Mouse (Mus musculus) heart, postnatal 25 days (tissue): ENCODE measurements around the gene Tchhl1. TPM values are rescaled to one million over a fixed set of nuclear protein-coding genes. Genes with fewer than 3 reads are reported as not detected.

Experiments used
- DNase-seq: peaks from one replicate; pipeline ENCODE4 v3.0.0; 2022; ENCODE audit warnings: low spot score
- intact Hi-C: fragments of 180-260 bp; cut with DNase I; formaldehyde crosslinking; loops from one replicate; pipeline ENCODE4 v1.15.1; 2025
- microRNA-seq: library from miRNA; unstranded; fragments of <30 nt; microRNA quantifications from one replicate; pipeline ENCODE4 v1.2.0, GENCODE M21; 2022
- total RNA-seq, 2 experiments: library from RNA; stranded (reverse); gene quantifications; 2 replicates each; pipeline ENCODE4 v1.2.3; 2021

Gene Tchhl1
- total RNA-seq, 2 experiments from 2014 or later = not detected

DNA sequence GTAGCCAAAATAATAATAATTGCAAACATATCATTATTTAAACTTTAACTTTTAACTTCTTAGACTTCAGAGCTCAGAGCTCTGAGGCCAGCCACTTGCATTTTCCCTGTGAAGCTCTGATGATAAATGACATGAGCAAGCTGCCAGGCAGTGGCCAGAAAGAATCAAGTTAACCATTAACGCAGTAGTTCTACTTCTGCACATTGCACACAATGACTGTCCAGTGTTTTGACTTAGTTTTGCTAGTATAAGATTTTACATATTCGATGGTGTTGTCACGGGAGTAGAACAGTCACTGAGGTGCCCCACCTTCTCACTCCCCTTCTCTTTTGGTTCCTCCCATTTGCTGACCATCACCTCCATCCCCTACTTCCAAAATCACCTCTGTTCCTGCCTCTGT, 28.6 kb downstream of the Tchhl1 start:
- intact Hi-C loops = loop anchor here (5.0 kb wide), 1 partner anchor 385 kb away; no protein-coding TSS in a partner anchor
- no peak for DNase-seq

DNA sequence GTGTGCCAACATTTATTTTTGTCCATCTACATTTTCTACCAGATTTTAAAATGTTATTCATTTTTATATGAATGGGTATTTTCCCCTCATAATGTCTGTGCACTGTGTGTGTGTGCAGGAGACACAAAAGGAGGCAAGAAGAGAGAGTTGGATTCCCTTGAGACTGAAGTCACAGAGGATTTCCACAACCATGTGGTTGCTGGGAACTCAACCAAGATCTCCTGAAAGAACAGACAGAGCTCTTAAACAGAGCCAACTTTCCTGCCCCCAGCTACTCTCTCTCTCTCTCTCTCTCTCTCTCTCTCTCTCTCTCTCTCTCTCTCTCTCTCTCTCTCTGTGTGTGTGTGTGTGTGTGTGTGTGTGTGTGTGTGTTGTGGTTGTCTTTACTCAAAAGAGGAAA, 30.6 kb downstream of the Tchhl1 start:
- intact Hi-C loops = loop anchor here (5.0 kb wide), 1 partner anchor 387 kb away; no protein-coding TSS in a partner anchor
- no peak for DNase-seq

DNA sequence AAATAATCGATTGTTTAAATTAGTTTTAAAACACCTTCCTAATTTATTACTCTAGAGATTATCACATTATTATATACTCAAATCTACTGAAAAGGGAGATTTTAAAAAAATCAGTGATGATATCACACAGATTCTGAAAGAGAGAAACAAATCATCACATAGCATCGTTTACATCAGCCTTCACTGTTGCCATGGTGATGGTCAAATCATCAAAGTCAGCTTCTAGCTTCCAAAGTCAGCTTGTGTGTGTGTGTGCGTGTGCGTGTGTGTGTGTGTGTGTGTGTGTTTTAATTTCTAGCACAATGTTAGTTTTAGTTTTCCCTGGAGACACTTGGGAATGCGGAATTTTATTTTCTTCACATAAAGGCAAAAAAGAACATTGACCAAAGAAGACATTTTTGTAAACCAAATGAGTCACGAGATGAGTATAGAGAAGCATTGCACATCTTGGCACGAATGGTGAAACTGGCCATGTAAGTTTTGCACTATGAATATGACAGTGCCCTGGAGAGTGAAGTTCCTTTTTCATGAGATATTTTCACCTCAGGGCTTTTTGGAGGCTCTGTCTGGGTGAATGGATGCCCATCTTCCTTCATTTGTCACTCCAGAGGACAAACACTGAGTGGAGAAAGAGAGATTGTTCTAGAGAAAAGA, 36.1 kb downstream of the Tchhl1 start:
- DNase-seq = no peak
- intact Hi-C loops = no loop called here

GRCm38 (mm10) chr3:93505960-93506863, 37.7 kb downstream of the Tchhl1 start:
- intact Hi-C loops = no loop called here
- DNase-seq = no peak

DNA sequence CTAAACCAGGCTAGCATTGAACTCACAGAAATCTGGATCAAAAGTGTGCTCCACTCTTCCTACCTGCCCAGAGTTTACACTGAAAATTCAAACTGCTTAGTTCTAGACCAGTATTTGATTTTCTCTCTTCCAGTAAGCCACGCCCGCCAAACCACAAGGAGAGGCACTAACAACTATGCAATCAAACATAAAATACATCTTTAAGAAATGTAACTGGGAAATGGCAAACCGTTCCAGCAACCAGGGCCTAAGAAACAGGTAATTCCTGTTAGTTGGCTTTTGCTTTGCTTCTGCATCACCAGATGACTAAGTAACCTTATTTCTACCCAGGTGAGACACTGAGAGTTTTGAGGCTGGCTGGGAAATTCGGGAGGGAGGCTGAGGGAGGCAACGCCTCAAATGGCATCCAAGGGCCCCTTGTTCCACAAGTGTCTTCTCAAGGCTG, 38.3 kb downstream of the Tchhl1 start:
- intact Hi-C loops = no loop called here
- DNase-seq = no peak

DNA sequence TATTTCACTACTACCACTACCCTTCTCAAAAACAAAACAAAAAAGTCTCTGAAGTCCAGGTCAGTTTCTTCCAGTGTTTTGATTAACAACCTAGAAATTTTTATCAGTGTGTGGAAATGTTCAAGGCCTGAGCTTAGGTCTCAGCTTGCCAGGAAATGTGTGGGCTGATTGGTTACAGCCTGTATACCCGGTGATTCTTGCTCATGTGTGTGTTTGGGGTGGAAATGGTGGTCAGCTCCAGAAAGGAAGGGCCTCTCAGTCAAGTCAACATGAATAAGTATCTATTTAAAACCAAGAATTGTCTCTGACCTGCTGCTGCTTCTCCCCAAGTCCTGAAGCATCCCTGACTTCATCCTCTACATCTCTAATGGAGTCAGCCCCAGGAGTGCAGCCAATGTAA, 40.7 kb downstream of the Tchhl1 start:
- intact Hi-C loops = no loop called here
- DNase-seq = no peak

- intact Hi-C loops = no loop called here
- no peak for DNase-seq
These were observed 42.5 kb downstream of the Tchhl1 start for GRCm38 (mm10) chr3:93511036-93511435.

DNA sequence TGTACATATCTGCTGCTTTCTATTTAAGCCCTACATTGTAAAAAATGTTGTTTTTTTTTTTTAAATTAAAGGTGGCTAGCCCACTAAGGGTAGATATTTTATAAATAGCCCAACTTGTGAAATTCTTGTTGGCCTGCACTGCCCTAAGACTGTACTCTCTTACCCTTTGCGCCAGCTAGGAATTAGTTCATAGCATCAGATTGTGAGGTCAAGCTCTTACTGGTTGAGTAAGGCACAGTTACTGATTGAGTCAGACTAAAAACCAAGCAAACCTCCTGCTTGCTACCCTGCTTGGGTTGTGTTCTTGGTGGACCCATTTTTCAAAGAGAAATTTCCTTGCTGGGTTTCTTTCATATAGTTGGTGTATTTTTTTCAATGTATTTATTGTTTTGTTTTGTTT, 43.2 kb downstream of the Tchhl1 start:
- DNase-seq = no peak
- intact Hi-C loops = no loop called here

GRCm38 (mm10) chr3:93512386-93513101, 44.0 kb downstream of the Tchhl1 start:
- intact Hi-C loops = no loop called here
- DNase-seq = no peak

DNA sequence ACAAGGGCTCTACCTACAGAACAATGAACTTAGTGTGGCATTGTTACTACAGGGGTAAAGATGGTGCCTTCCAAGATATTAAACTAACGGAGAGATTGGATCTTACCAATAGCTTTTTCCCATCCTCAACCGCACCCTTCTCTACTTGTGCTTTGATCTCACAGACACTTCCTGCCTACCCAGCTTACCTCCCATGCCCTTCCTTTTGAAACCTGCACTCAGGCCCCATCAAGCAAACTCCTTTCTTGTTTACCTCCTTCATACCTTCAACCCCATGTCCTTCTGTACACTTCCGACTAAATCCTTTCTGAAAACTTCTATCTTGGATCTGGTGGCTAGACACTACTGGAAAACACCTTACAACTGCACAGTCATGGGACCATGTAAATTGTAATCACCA, 46.1 kb downstream of the Tchhl1 start:
- no peak for DNase-seq
- intact Hi-C loops = no loop called here

DNA sequence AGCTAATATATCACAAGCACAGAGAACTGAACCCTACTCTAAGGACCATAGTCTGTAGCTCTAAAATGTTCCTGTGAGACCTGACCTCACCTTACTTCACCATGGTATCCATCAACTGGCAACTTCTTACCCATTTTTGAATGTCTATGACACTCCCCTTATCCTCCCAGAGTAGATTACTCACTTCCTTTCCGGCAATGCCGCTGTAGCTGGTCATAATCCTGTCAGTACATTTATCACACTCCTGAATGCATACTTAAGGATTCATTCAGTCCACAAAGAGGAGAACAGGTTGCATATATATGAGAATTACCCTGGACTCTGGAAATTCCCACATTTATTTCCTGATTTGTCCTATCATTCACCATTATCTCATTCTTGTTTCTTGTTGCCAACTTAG, 48.8 kb downstream of the Tchhl1 start:
- DNase-seq = no peak
- intact Hi-C loops = no loop called here

- intact Hi-C loops = no loop called here
- DNase-seq = no peak
These were observed 51.3 kb downstream of the Tchhl1 start for GRCm38 (mm10) chr3:93519856-93520329.

DNA sequence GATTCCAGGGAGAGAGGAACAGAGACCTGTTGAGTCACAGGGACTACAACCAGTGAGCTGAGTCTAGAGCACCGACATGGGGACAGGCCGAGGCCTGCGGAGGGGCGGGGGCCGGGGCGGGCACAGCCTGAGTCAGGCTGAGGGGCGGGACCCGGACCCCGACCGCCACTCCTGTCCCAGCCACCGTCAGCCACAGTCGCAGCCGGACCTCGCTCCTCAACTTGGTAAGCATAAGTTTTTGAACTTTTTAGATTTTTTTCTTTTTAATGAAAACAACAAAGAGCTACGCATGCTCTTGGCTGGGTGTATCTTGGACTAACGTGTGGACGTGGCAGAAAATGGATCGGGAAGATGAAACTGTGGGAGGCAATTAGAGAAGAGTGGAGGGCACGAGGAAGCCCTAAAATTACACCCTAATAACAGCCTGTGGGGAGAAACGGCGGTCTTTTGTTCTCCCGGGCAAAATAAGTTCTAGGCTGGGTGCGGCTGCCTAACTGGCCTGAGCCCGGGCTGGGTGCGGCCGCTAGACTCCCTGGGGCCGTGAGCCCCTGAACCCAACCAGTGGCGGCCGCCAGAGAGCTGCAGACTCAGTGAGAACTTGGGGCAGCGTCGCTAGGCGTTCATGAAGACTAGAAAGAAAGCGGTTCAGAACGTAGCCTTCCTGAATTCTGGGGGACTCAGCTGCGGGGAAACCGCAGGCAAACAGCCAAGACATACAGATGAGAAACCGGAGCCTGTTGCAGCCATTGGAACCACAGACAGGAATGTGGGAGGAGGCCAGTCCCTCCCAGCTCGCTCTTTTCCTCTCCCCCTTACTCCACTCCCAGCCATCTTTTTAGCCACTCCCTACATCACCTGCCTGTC, 52.0 kb downstream of the Tchhl1 start, which contains the start of gene S100a11:
Gene S100a11 (plus strand): TSS at position 159 of the 864 bp plus-strand sequence.
- intact Hi-C loops = no loop called here
- peak; percentile 56 for DNase-seq

Small RNA genes within 50 kb of the gene (microRNA-seq; reads per million reads assigned to microRNA genes)
- not detected for gene Gm22752

Other genes with a start within 250 kb of the Tchhl1 start
- gene Flg, start 195.2 kb upstream of the Tchhl1 start, total RNA-seq = not detected
- gene Hrnr, start 149.0 kb upstream of the Tchhl1 start, total RNA-seq = not detected
- gene Rptn, start 75.1 kb upstream of the Tchhl1 start, total RNA-seq = not detected
- under 1 TPM; 0.03 to 0.05 TPM for gene Tchh, start 26.4 kb upstream of the Tchhl1 start, total RNA-seq
- 10 to 100 TPM; 82.1 to 97.0 TPM for gene S100a11, start 51.7 kb downstream of the Tchhl1 start, total RNA-seq
- 100 to 1,000 TPM in 1 of 2 experiments, 10 to 100 TPM in 1; 99.6 to 111 TPM for gene S100a10, start 86.3 kb downstream of the Tchhl1 start, total RNA-seq
- gene Tdpoz2, start 183.9 kb downstream of the Tchhl1 start, total RNA-seq = not detected
- not detected for gene Tdpoz1, start 207.6 kb downstream of the Tchhl1 start, total RNA-seq
- not detected for gene Gm37596, start 224.3 kb downstream of the Tchhl1 start, total RNA-seq